Mouse (Mus musculus) central nervous system, embryonic 11.5 days (tissue): Measurements from ENCODE around the gene Zbtb34. TPM values are rescaled to one million over a fixed set of nuclear protein-coding genes. Genes with fewer than 3 reads are reported as not detected.

Experiments
- polyA plus RNA-seq: library from polyadenylated mRNA; depleted of rRNA; stranded (reverse); fragments of >200 nt; gene quantifications from 2 replicates; pipeline ENCODE4 v1.2.3, GENCODE M21; 2012; rRNA removed

The Zbtb34 gene
- 14.1 and 20.2 TPM in 2 replicates for polyA plus RNA-seq

GRCm38 (mm10) chr2:33430771-33431699 lies at the start of gene Zbtb34:
Gene Zbtb34, minus strand, starts transcription at chr2:33431324.

GRCm38 (mm10) chr2:33468466-33469097 lies 37.5 kb upstream of the Zbtb34 start, which contains the start of gene Zbtb43:
Gene Zbtb43, minus strand, starts transcription at chr2:33468559.

GRCm38 (mm10) chr2:33370777-33371647 lies 60.1 kb downstream of the Zbtb34 start, which contains the start of gene Ralgps1:
Gene Ralgps1, minus strand, starts transcription at chr2:33371486.

Other genes starting within 250 kb of the Zbtb34 start
- 16.8 and 35.1 TPM in 2 replicates for gene Angptl2, start 215.3 kb downstream of the Zbtb34 start, polyA plus RNA-seq
- gene Ralgps1, start 59.8 kb downstream of the Zbtb34 start, polyA plus RNA-seq: 13.9 and 16.1 TPM in 2 replicates
- 16.7 and 17.2 TPM in 2 replicates for gene Zbtb43, start 37.2 kb upstream of the Zbtb34 start, polyA plus RNA-seq
- 10.8 and 29.6 TPM in 2 replicates for gene Lmx1b, start 209.2 kb upstream of the Zbtb34 start, polyA plus RNA-seq